Mouse (Mus musculus) kidney, postnatal 25 days (tissue): ENCODE measurements around the gene Klf9.

ENCODE experiments used
- DNase-seq, 2 experiments: peaks; one replicate each; pipeline ENCODE4 v3.0.0; 2021; ENCODE audit warnings: mixed read lengths in 2 of 2

The Klf9 gene

GRCm38 (mm10) chr19:23164651-23165240 is 23.7 kb downstream of the Klf9 start:
- DNase-seq = peak in 1 of 2 experiments; percentile 45

DNA sequence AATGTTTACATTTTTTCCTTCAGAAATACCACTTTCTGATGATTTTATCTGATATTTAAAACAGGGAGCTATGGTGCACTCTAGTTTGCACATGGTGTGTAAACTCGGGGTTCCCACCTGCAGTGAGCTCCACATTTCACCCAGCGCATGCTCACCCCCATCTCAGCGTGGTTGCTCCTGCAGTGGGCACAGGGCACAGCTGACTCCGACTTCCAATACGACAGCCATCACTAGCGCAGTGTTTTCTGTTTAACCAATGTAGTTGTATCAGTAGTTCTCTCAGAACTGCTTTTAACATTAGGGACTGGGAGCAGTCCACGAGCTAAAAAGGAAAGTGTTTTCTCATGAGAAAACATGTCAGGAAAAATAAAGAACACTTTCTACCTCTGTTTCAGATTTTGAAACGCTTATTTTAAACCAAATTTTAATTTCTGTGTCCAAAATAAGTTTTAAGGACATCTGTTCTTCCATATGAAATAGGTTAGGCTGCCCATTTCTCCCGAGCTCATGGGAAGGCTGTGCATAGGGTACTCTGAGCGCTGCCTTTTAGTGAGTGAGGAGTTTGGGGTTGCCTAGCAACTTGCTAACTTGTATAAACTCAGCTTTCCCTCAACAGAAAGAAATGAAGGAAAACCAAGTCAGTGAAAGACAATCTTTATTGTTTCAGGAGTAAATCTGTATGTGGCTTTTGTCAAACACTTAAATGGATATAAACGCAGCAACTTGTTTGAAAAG is 25.7 kb downstream of the Klf9 start:
- DNase-seq = peak in 1 of 2 experiments; percentile 37

DNA sequence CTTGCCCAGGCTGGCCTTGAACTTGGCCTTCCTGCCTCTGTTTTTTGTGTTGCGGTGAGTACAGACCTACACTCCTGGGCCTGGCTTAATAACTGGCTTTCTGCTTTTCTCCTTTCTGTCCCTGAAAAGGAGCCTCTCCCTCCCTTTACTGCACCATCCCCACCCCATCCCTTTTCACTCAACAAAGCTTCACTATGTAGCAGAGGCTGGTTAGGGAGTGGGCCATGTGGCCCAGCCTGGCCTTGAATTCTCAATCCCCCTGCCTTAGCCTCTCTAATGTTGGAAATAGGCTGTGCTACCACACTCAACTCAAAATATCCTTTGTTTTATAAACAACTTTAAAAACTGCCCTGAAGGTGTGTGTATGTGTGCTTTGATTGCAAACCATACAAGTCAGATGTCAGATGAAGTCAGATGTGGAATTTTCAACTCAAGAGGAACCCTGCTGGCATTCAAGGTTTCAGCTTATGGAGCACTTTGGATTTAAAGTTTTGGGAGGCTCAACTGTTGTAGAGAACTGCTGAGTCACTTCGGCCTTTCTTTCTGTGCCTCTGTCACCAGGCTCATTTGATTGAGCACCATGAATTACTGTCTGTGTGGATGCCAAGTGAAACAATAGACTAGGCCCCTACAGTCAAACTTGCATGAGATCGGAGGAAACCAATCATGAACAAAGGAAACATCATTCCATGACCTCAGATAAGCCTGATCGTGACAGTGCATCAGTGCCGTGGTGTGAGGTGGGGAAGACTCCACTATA is 28.1 kb downstream of the Klf9 start:
- no peak for DNase-seq

DNA sequence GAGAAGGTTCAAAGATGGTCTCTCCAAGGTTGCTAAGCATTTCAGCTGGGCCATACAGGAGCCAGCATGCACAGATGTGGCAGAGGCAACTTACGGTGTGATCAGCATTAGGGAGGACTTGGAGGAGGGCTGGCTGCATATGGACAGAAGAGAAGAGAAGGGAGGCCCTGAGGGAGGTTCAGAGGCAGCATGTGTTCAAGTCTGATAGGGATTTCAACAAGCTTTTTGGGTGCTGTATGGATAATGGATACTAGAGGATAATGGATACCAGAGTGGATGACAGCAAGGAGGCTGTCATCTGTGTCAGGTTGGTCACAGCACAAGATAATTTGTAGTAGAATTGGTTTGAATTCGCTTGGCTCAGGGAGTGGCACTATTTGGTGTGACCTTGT is 28.6 kb downstream of the Klf9 start:
- no peak for DNase-seq

GRCm38 (mm10) chr19:23170476-23170875 is 29.4 kb downstream of the Klf9 start:
- no peak for DNase-seq

GRCm38 (mm10) chr19:23171136-23171535 is 30.1 kb downstream of the Klf9 start:
- no peak for DNase-seq

- DNase-seq = no peak
These were observed 34.1 kb downstream of the Klf9 start for GRCm38 (mm10) chr19:23175090-23175489.

DNA sequence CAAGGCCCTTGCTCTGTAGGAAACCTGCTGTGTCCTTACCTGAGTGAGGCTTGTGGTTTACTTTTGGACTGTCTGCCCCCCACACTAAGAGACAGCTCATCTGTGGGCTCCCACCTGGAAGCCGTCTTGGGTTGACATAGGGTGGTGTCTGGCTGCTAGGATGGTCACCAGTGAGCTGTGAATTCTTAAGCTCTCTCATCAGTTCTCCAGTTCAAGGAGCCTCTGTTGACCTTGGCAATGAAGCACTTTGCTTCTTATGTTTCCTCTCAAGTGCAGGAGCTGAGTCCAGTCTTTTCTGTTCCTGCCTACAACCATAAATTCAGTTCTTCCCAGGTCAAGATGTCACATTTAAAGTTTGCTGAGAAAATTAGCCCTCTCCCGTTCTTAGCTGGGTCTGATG is 34.5 kb downstream of the Klf9 start:
- no peak for DNase-seq

- DNase-seq = no peak
These were observed 37.5 kb downstream of the Klf9 start for GRCm38 (mm10) chr19:23178533-23178932.

GRCm38 (mm10) chr19:23183493-23183892 is 42.5 kb downstream of the Klf9 start:
- no peak for DNase-seq

DNA sequence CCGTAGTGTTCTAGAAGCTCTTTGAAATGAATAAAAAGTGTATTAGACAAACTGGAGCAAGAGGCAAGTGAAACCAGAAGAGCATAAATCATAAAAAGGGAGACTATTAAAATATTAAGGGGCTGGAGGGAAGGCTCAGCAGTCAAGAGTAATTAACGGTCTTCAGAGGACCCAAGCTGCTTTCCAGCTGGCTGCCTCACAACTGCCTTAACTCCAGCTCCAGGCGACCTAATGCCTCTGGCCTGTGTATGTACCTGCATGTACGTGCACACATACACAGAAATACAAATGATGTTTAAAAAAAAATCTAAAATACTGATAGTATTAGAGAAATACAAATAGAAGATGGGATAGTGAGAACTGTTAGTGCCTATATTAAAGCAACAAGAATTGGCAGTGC is 43.0 kb downstream of the Klf9 start:
- no peak for DNase-seq

DNA sequence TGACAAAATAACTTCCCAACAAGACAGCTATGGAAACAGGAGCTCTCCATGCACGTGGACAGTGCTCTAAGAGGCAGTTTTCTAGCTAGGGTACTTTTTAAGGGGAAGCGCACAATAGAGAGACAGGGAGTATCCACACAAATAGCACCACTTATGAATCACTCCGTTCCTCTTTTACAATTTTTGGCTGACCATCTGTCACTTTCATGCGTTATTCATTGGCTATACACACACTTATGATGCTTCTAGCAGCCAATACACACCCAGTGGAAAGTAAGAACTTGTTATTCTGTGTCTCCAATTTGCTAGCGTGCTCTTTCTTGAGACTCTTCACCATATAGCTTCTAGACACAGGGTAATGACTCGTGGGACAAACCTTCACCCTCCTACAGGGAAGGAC is 46.7 kb downstream of the Klf9 start:
- DNase-seq = no peak

GRCm38 (mm10) chr19:23188986-23189385 is 48.0 kb downstream of the Klf9 start:
- no peak for DNase-seq

DNA sequence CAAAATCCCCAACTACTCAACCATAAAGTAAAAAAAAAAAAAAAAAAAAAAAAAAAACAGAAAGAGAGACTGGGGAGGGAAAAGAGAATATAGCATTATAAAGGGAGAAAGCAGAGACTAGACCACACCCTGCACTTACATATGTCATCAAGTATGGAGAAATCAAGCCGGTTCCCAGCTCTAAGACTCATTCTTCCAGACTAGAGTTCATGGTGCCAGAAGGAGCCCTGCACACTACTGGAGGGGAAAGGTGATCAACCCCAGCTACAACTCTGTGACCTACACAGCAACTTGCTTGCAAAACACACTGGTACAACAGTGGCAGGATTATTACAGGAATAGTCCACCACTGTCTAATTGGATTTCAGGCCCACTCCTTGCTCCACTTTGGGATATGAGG is 48.7 kb downstream of the Klf9 start:
- no peak for DNase-seq

- peak; percentile 23 to 52 for DNase-seq
These were observed 50.5 kb downstream of the Klf9 start for GRCm38 (mm10) chr19:23191486-23191885.

DNA sequence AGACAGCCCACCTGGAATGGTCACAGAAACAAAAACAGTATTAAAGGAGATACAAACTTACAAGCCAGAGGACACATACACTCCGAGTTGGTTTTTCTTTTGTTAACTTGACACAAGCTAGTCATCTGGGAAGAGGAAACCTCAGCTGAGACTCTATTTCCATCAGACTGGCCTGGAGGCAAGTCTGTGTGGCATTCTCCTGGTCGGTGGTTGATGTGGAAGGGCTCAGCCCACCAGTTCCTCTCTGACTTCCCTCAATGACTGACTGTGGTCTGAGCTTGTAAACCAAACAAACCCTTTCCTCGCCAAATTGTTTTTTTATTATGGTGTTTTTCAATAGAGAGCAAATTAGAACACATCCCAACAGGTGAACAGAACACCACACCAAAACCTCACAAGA is 52.0 kb downstream of the Klf9 start:
- no peak for DNase-seq

DNA sequence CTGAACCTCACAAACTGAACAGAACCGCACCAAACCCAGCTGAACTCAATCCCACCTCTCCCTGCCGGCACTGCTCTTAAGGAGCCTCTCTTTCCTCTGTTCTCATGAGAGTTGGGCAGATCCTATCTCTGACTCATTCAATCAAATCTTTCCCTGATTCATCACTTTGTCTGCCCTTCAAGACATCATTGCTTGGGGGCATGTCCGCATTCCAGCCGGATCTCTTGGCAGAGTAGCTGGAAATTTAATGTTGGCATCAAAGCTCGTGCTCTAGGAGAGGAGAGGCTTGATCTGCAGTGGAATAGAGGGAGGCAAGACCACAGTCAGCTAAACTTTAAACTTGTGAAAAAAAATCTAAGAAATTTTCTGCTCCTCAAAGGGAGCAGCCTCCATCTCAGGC is 61.1 kb downstream of the Klf9 start:
- DNase-seq = no peak

DNA sequence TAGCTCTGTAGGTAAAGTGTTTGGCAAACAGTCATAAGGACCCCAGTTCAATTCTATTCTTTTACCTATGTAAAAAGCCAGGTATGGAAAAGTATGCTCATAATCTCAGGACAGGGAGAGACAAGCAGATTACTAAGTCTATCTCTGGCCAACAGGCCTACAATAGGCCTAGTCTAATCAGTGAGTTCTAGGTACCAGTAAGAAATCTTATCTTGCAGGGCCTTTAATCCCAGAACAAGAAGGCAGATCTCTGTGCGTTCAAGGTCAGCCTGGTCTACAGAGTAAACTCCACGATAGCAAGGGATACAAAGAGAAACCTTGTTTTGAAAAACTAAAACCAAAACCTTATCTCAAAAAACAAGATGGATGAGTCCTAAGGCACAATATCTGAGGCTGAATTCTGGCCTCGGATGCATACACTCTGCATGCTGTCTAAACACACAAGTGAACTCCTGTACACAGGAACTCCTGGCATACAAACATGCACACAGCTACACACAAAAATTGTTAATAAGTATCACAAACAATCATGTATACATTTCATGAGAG is 62.6 kb downstream of the Klf9 start:
- no peak for DNase-seq

GRCm38 (mm10) chr19:23211325-23211724 is 70.3 kb downstream of the Klf9 start:
- DNase-seq = peak in 1 of 2 experiments; percentile 8

DNA sequence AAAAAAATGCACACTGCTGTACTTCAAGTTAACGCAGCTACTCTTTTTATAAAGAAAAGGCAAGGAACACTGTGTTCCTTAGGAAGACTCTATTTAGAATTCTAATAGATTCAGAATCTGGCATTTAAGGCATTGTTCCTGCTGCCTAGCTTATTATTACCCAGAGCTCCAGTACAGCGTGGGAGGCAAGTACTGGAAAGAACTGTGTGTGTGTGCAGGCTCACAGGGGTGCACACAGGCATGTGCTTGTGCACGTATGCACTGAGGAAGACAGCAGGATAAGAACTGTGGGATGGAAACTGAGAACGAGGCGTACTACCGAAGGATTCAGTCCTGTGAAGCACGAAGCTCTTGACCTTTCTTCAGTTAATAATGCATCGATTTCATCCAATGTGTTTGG is 73.3 kb downstream of the Klf9 start:
- DNase-seq = no peak
